Mouse (Mus musculus): ENCODE data around the gene Specc1.

DNA sequence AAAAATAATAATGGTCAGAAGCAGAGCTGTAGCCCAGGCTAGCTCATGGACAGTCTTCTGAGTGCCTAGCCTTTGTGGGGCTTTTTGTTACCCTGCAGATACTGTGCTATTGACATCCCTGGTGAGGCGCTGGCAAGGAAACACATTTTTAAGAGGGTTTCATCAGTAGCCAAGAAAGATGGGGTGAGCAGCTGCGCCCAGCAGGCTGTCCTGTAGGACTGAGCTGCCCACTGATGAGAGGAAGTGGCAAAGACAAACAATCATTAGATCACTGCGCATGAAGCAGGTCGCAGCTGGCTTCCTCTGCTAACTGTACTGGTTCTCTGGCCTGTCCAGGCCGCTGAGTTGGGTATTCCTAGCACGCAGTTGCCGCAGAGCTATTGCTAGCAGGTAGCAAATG lies 307.0 kb downstream of the Specc1 start:
- TF ChIP-seq CTCF (IDR thresholded peaks at IDR 0.05; ENCODE audit: extremely low read depth, insufficient read length, insufficient replicate concordance, low read depth, low read length) (no peak), POLR2A (IDR thresholded peaks at IDR 0.05; ENCODE audit: low read depth, low read length) (no peak)
